Mouse (Mus musculus) lung, postnatal 0 days (tissue): ENCODE results near the gene Cnot1.

ENCODE experiments used
- CTCF ChIP-seq: IDR thresholded peaks from 2 replicates; pipeline ENCODE4 v1.5.1; 2016; ENCODE audit warnings: antibody characterized with exemption, mild to moderate bottlenecking
- EP300 ChIP-seq: IDR thresholded peaks from 2 replicates; pipeline ENCODE4 v1.6.1; 2016; ENCODE audit warnings: antibody characterized with exemption, mild to moderate bottlenecking, control low read depth

GRCm38 (mm10) chr8:95848734-95849464 lies 41.6 kb upstream of the Cnot1 start:
- TF ChIP-seq CTCF = no peak
- no peak for TF ChIP-seq EP300
